Mouse (Mus musculus): Measurements from ENCODE around the gene Map1s. TPM values are rescaled to one million over a fixed set of nuclear protein-coding genes. Genes with fewer than 3 reads are reported as not detected.
A peak's percentile ranks its signal among the peaks of the same experiment; 100 is the strongest.

Gene Map1s
- polyA plus RNA-seq, 1 experiment from 2014 or later: 13.8 TPM

GRCm38 (mm10) chr8:70900872-70901387 lies 4.8 kb upstream of the Map1s start:
- 82% methylated on average over 2 of the region's 2 CpGs for WGBS

GRCm38 (mm10) chr8:70902211-70902610 lies 3.5 kb upstream of the Map1s start:
- no peak overlapping the region for H3K9ac ChIP-seq (ENCODE audit: low read depth, low read length)
- no peak overlapping the region for H3K4me3 ChIP-seq (ENCODE audit: low read depth, low read length)
- no peaks in the 10 kb centered on the region for H3K9me3 ChIP-seq (ENCODE audit: control insufficient read depth)
- H3K27ac ChIP-seq (ENCODE audit: low read depth, low read length): no peak overlapping the region
- no peaks in the 10 kb centered on the region for H3K36me3 ChIP-seq (ENCODE audit: control insufficient read depth, insufficient read depth)
- 27% methylated on average over 5 of the region's 5 CpGs for WGBS
- no peak for TF ChIP-seq CTCF (IDR thresholded peaks at IDR 0.05; ENCODE audit: low read depth)
- no peaks in the 10 kb centered on the region; the same call in 1 of the 2 replicates for H3K4me1 ChIP-seq (replicated peaks; ENCODE audit: control insufficient read depth, insufficient read depth, low read length)
- H3K27me3 ChIP-seq (replicated peaks; ENCODE audit: control insufficient read depth, insufficient read depth, low read length): no peaks in the 10 kb centered on the region
- ATAC-seq: no peak
- H3K4me2 ChIP-seq (replicated peaks; ENCODE audit: low read depth): no peak overlapping the region

More at GRCm38 (mm10) chr8:70900872-70901387, 4.8 kb upstream of the Map1s start:
- H3K27ac ChIP-seq (ENCODE audit: low read depth, low read length): no peak overlapping the region
- no peak for ATAC-seq
- H3K27me3 ChIP-seq (replicated peaks; ENCODE audit: control insufficient read depth, insufficient read depth, low read length): no peaks in the 10 kb centered on the region
- no peaks in the 10 kb centered on the region; the same call in 1 of the 2 replicates for H3K4me1 ChIP-seq (replicated peaks; ENCODE audit: control insufficient read depth, insufficient read depth, low read length)
- H3K9me3 ChIP-seq (ENCODE audit: control insufficient read depth): no peaks in the 10 kb centered on the region
- H3K9ac ChIP-seq (ENCODE audit: low read depth, low read length): no peak overlapping the region
- H3K36me3 ChIP-seq (ENCODE audit: control insufficient read depth, insufficient read depth): 0 out of 2 replicates have a peak, but pooled peaks cover under 1% of the 10 kb centered on the region
- no peak overlapping the region for H3K4me2 ChIP-seq (replicated peaks; ENCODE audit: low read depth)
- TF ChIP-seq CTCF (IDR thresholded peaks at IDR 0.05; ENCODE audit: low read depth): no peak
- H3K4me3 ChIP-seq (ENCODE audit: low read depth, low read length): no peak overlapping the region

- H3K4me3 ChIP-seq (ENCODE audit: low read depth, low read length): no peak overlapping the region
- ATAC-seq: no peak
- no peaks in the 10 kb centered on the region for H3K36me3 ChIP-seq (ENCODE audit: control insufficient read depth, insufficient read depth)
- no peaks in the 10 kb centered on the region for H3K9me3 ChIP-seq (ENCODE audit: control insufficient read depth)
- no peaks in the 10 kb centered on the region for H3K27me3 ChIP-seq (replicated peaks; ENCODE audit: control insufficient read depth, insufficient read depth, low read length)
- H3K4me1 ChIP-seq (replicated peaks; ENCODE audit: control insufficient read depth, insufficient read depth, low read length): no peaks in the 10 kb centered on the region; the same call in 1 of the 2 replicates
- WGBS: 32% methylated on average over 4 of the region's 4 CpGs
- H3K9ac ChIP-seq (ENCODE audit: low read depth, low read length): no peak overlapping the region
- no peak overlapping the region for H3K27ac ChIP-seq (ENCODE audit: low read depth, low read length)
- no peak overlapping the region for H3K4me2 ChIP-seq (replicated peaks; ENCODE audit: low read depth)
- no peak for TF ChIP-seq CTCF (IDR thresholded peaks at IDR 0.05; ENCODE audit: low read depth)
These were observed 2.6 kb upstream of the Map1s start for GRCm38 (mm10) chr8:70903112-70903511.

GRCm38 (mm10) chr8:70903582-70903981 lies 2.1 kb upstream of the Map1s start:
- Histone ChIP-seq H3K36me3 (ENCODE audit: control insufficient read depth, insufficient read depth) (no peaks in the 10 kb centered on the region), H3K4me2 (replicated peaks; ENCODE audit: low read depth) (no peak overlapping the region), H3K27me3 (replicated peaks; ENCODE audit: control insufficient read depth, insufficient read depth, low read length) (no peaks in the 10 kb centered on the region), H3K4me3 (ENCODE audit: low read depth, low read length) (no peak overlapping the region), H3K9ac (ENCODE audit: low read depth, low read length) (no peak overlapping the region), H3K4me1 (replicated peaks; ENCODE audit: control insufficient read depth, insufficient read depth, low read length) (no peaks in the 10 kb centered on the region; the same call in 1 of the 2 replicates), H3K27ac (ENCODE audit: low read depth, low read length) (no peak overlapping the region), H3K9me3 (ENCODE audit: control insufficient read depth) (no peaks in the 10 kb centered on the region)
- TF ChIP-seq CTCF (IDR thresholded peaks at IDR 0.05; ENCODE audit: low read depth): no peak
- no peak for ATAC-seq

GRCm38 (mm10) chr8:70904532-70904931 lies 1.2 kb upstream of the Map1s start:
- H3K27ac ChIP-seq (ENCODE audit: low read depth, low read length): no peak overlapping the region
- no peaks in the 10 kb centered on the region; the same call in 1 of the 2 replicates for H3K4me1 ChIP-seq (replicated peaks; ENCODE audit: control insufficient read depth, insufficient read depth, low read length)
- H3K9ac ChIP-seq (ENCODE audit: low read depth, low read length): no peak overlapping the region
- no peaks in the 10 kb centered on the region for H3K36me3 ChIP-seq (ENCODE audit: control insufficient read depth, insufficient read depth)
- no peak overlapping the region for H3K4me2 ChIP-seq (replicated peaks; ENCODE audit: low read depth)
- TF ChIP-seq CTCF (IDR thresholded peaks at IDR 0.05; ENCODE audit: low read depth): no peak
- H3K27me3 ChIP-seq (replicated peaks; ENCODE audit: control insufficient read depth, insufficient read depth, low read length): no peaks in the 10 kb centered on the region
- H3K4me3 ChIP-seq (ENCODE audit: low read depth, low read length): no peak overlapping the region
- ATAC-seq: no peak
- no peaks in the 10 kb centered on the region for H3K9me3 ChIP-seq (ENCODE audit: control insufficient read depth)
- WGBS: 45% methylated on average over 4 of the region's 4 CpGs

DNA sequence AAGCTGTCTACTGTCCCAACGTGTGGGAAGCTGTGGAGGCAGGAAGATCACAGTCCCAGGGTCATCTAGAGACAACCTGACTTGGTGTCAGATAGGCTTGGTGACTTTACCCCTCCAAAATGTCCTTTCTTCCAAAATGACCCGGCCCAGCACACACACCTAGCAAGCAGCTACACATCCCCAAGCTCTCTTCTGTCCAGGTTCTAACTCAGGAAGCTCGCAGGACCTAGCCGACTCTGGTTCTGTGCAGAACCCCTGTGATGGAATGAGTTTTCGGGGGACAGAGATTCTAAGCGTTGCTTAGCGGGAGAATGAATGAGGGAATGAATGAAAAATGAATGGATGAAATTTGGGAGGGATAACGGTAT lies 285 bp upstream of the Map1s start:
- 15% methylated on average over 8 of the region's 8 CpGs for WGBS
- H3K4me3 ChIP-seq (ENCODE audit: low read depth, low read length): peak overlapping the region; percentile 88
- H3K27me3 ChIP-seq (replicated peaks; ENCODE audit: control insufficient read depth, insufficient read depth, low read length): no peaks in the 10 kb centered on the region
- no peak for TF ChIP-seq CTCF (IDR thresholded peaks at IDR 0.05; ENCODE audit: low read depth)
- no peaks in the 10 kb centered on the region for H3K36me3 ChIP-seq (ENCODE audit: control insufficient read depth, insufficient read depth)
- H3K4me1 ChIP-seq (replicated peaks; ENCODE audit: control insufficient read depth, insufficient read depth, low read length): no peaks in the 10 kb centered on the region; the same call in 1 of the 2 replicates
- H3K4me2 ChIP-seq (replicated peaks; ENCODE audit: low read depth): peak overlapping the region; percentile 96
- H3K27ac ChIP-seq (ENCODE audit: low read depth, low read length): no peak overlapping the region
- ATAC-seq: 0 out of 2 replicates have a peak, but pooled peaks have one; percentile 11
- H3K9ac ChIP-seq (ENCODE audit: low read depth, low read length): peak overlapping the region; percentile 81; the same call in 1 of the 2 replicates
- H3K9me3 ChIP-seq (ENCODE audit: control insufficient read depth): no peaks in the 10 kb centered on the region
